In the genomic region with DNA sequence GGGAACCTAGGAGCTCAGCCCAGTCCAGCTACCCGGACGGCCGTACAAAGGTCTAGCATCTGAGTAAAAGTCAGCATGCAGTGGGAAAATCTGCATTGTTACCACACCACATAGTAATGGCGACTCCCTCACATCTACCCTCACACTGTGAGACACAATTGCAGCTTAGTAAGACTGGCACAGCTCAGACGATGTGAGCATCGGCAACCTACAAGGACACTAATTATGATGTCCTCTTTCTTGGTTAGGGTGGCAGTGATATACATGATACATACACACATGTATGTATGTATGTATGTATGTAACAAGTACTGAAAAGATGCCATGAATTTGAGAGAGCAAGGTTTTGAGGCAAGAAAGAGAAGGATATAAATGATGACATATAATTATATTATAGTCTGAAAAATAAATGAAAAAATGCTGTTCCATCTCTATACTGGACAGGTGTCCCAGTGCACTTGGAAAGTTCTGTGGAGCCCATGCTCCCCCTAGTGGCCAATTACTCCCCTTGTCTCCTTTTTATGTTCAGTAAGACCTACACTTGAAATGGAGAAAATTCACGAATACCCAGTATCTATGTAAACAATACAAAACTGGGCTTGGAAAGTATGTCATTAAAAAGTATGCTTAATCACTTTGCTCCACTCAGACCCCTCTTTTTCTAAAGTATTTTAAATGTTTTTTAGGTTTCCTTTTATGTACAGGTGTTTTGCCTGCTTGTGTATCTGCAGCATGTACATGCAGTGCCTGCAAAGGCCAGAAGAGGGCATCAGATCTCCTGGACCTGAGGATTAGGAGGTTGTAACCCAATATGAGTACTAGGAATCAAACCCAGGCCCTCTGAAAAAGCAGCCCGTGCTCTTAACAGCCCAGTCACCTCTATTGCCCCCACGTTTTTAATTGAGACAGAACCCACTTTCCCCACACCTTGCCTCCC, we compare ENCODE assay signal across 10 mouse cellular contexts. TPM values are rescaled to one million over a fixed set of nuclear protein-coding genes. Genes with fewer than 3 reads are reported as not detected.
DNase-seq lines count a peak whose midpoint lies in the region; ATAC-seq and TF ChIP-seq lines count a peak whose summit lies in the region.
"Had no signal": no experiment of that assay in that cellular context is flagged by ENCODE, and none has a peak within 500 bp of the region (broad histone marks: within the 10 kb centered on the region; RNA-seq: fewer than 3 reads in every experiment).

No protein-coding gene starts in this region.

- no peak overlapping the region for H3K4me2 ChIP-seq in midbrain, embryonic 11.5 days
- H3K4me2 ChIP-seq: embryonic facial prominence, embryonic 13.5 days had no signal

- no peaks in the 10 kb centered on the region for H3K4me1 ChIP-seq in midbrain, embryonic 11.5 days (ENCODE audit: control insufficient read depth, insufficient read depth, low read length)
- H3K4me1 ChIP-seq in midbrain, embryonic 10.5 days: no peaks in the 10 kb centered on the region
- H3K4me1 ChIP-seq in thymus, adult 2 months (replicated peaks; ENCODE audit: control insufficient read depth, insufficient read depth, low read length): no peaks in the 10 kb centered on the region
- H3K4me1 ChIP-seq: embryonic facial prominence, embryonic 13.5 days had no signal

- H3K27ac ChIP-seq in midbrain, embryonic 11.5 days (ENCODE audit: low read depth, low read length): no peak overlapping the region
- H3K27ac ChIP-seq in midbrain, embryonic 10.5 days (replicated peaks): no peak overlapping the region
- H3K27ac ChIP-seq in thymus, adult 2 months (ENCODE audit: control insufficient read depth, insufficient read depth, low read length): no peak overlapping the region
- H3K27ac ChIP-seq: embryonic facial prominence, embryonic 13.5 days; macrophage had no signal

- H3K27me3 ChIP-seq in midbrain, embryonic 11.5 days (ENCODE audit: control insufficient read depth, insufficient read depth, low read length): no peaks in the 10 kb centered on the region
- H3K27me3 ChIP-seq in midbrain, embryonic 10.5 days (ENCODE audit: low read depth, poor library complexity, severe bottlenecking): no peaks in the 10 kb centered on the region
- H3K27me3 ChIP-seq in thymus, adult 2 months (ENCODE audit: control insufficient read depth, insufficient read depth, low read length): no peaks in the 10 kb centered on the region
- H3K27me3 ChIP-seq: embryonic facial prominence, embryonic 13.5 days had no signal

- WGBS in midbrain, embryonic 11.5 days: 91% methylated on average over 9 of the region's 9 CpGs
- WGBS in midbrain, embryonic 10.5 days: 89% methylated on average over 9 of the region's 9 CpGs
- WGBS in thymus, adult 2 months: 95% methylated on average over 9 of the region's 9 CpGs

- peak; percentile 89 for DNase-seq in midbrain, embryonic 11.5 days (ENCODE audit: low spot score, missing footprints)
- DNase-seq in midbrain, embryonic 10.5 days (ENCODE audit: low spot score): no peak
- DNase-seq in adrenal gland, postnatal 10 days: peak; percentile 70
- DNase-seq in embryo, embryonic 11 days: peak; percentile 73
- peak; percentile 45 to 64 for DNase-seq in heart, postnatal 36 days
- DNase-seq in layer of hippocampus, postnatal 10 days (ENCODE audit: low spot score in 2 of 2): peak; percentile 56 to 68
- peak; percentile 71 for DNase-seq in mesoderm, embryonic 11.5 days (ENCODE audit: low read depth, low spot score)
- DNase-seq in thymus, adult 2 months: peak; percentile 45

- no peak overlapping the region for H3K4me3 ChIP-seq in midbrain, embryonic 11.5 days (ENCODE audit: low read depth, low read length)
- H3K4me3 ChIP-seq in midbrain, embryonic 10.5 days: no peak overlapping the region
- no peak overlapping the region for H3K4me3 ChIP-seq in thymus, adult 2 months (ENCODE audit: control insufficient read depth, insufficient read depth, low read length)
- H3K4me3 ChIP-seq: embryonic facial prominence, embryonic 13.5 days had no signal

- no peak overlapping the region for H3K9ac ChIP-seq in midbrain, embryonic 11.5 days (ENCODE audit: low read length)
- H3K9ac ChIP-seq: embryonic facial prominence, embryonic 13.5 days had no signal

- no peak for TF ChIP-seq POLR2A in thymus, adult 2 months (IDR thresholded peaks at IDR 0.05; ENCODE audit: control insufficient read depth, extremely low read depth, insufficient read depth, low read length, poor library complexity)

- intact Hi-C loops in heart, postnatal 36 days (cut with DNase I): loop anchor here (5.0 kb wide), 2 partner anchors 344 to 474 kb away; no protein-coding TSS in a partner anchor

- peak; percentile 55; the same call in 1 of the 2 replicates for ATAC-seq in midbrain, embryonic 11.5 days (ENCODE audit: low FRiP score)

- no peaks in the 10 kb centered on the region for H3K36me3 ChIP-seq in midbrain, embryonic 11.5 days (ENCODE audit: control insufficient read depth, insufficient read depth, low read length)
- 0 out of 2 replicates have a peak, but pooled peaks cover 11% of the 10 kb centered on the region for H3K36me3 ChIP-seq in midbrain, embryonic 10.5 days
- no peaks in the 10 kb centered on the region for H3K36me3 ChIP-seq in thymus, adult 2 months (ENCODE audit: control insufficient read depth, insufficient read depth, low read length)
- H3K36me3 ChIP-seq: embryonic facial prominence, embryonic 13.5 days had no signal

- TF ChIP-seq CTCF in thymus, adult 2 months (IDR thresholded peaks at IDR 0.05; ENCODE audit: borderline replicate concordance, control insufficient read depth, extremely low read depth, insufficient read depth, low read length, poor library complexity): no peak

- no peaks in the 10 kb centered on the region for H3K9me3 ChIP-seq in midbrain, embryonic 11.5 days (ENCODE audit: control insufficient read depth, low read length)
- H3K9me3 ChIP-seq in midbrain, embryonic 10.5 days (replicated peaks): 0 out of 2 replicates have a peak, but pooled peaks cover 4% of the 10 kb centered on the region
- H3K9me3 ChIP-seq: embryonic facial prominence, embryonic 13.5 days had no signal

RNA-seq across cellular contexts. Expression of gene Gtf3c3, which starts 57.5 kb away (rescaled TPM):
- 34.5 and 41.3 TPM in 2 replicates for polyA plus RNA-seq in midbrain, embryonic 11.5 days (2014; fragmentation: Nextera tagmentation; extraction: Ambion mirVana)
- polyA plus RNA-seq in midbrain, embryonic 10.5 days (2016; fragmentation: Nextera tagmentation; extraction: Ambion mirVana): 27.5 and 33.4 TPM in 2 replicates
- total RNA-seq in adrenal gland, postnatal 10 days (2021): 10 to 100 TPM; 18.3 to 28.4 TPM
- total RNA-seq in heart, postnatal 36 days (2021): 10 to 100 TPM; 12.2 to 13.9 TPM
- total RNA-seq in layer of hippocampus, postnatal 10 days (2021): 10 to 100 TPM; 27.4 to 30.7 TPM
- 5.8 and 6.5 TPM in 2 replicates for polyA plus RNA-seq in thymus, adult 2 months (2012; rRNA removed)
